Mouse (Mus musculus) ZHBTc4 (cell line): Measurements from ENCODE around the gene Zfp82.

Experiments used
- DNase-seq: peaks from one replicate; pipeline ENCODE4 v3.0.0-alpha.2; 2011; ENCODE audit warnings: low read depth, low spot score

Zfp82 gene

GRCm38 (mm10) chr7:30048126-30048525, 24.6 kb downstream of the Zfp82 start:
- DNase-seq, result no peak

GRCm38 (mm10) chr7:30044354-30044753, 28.3 kb downstream of the Zfp82 start:
- DNase-seq, result no peak

GRCm38 (mm10) chr7:30034331-30034730, 38.4 kb downstream of the Zfp82 start:
- DNase-seq, result peak; percentile 78

- peak; percentile 66 for DNase-seq
Measured at GRCm38 (mm10) chr7:30031379-30031778, 41.3 kb downstream of the Zfp82 start.

- no peak for DNase-seq
Measured at GRCm38 (mm10) chr7:30030677-30031076, 42.0 kb downstream of the Zfp82 start.

GRCm38 (mm10) chr7:30028572-30028971, 44.1 kb downstream of the Zfp82 start:
- DNase-seq, result no peak

- DNase-seq, result no peak
Measured at GRCm38 (mm10) chr7:30027331-30027730, 45.4 kb downstream of the Zfp82 start.

GRCm38 (mm10) chr7:30025358-30025757, 47.3 kb downstream of the Zfp82 start:
- DNase-seq, result no peak

- DNase-seq, result no peak
Measured at GRCm38 (mm10) chr7:30023800-30024199, 48.9 kb downstream of the Zfp82 start.

GRCm38 (mm10) chr7:30023324-30023723, 49.4 kb downstream of the Zfp82 start:
- no peak for DNase-seq

GRCm38 (mm10) chr7:30019543-30019942, 53.2 kb downstream of the Zfp82 start:
- no peak for DNase-seq

- DNase-seq, result no peak
Measured at GRCm38 (mm10) chr7:30017226-30017625, 55.5 kb downstream of the Zfp82 start.

- DNase-seq, result peak; percentile 68
Measured at GRCm38 (mm10) chr7:30012956-30013363, 59.7 kb downstream of the Zfp82 start.

GRCm38 (mm10) chr7:30010551-30011195, 62.0 kb downstream of the Zfp82 start:
- no peak for DNase-seq

- no peak for DNase-seq
Measured at GRCm38 (mm10) chr7:30009321-30010085, 63.2 kb downstream of the Zfp82 start.

GRCm38 (mm10) chr7:30008020-30008690, 64.5 kb downstream of the Zfp82 start:
- DNase-seq, result no peak

- no peak for DNase-seq
Measured at GRCm38 (mm10) chr7:30007601-30008000, 65.1 kb downstream of the Zfp82 start.
